Mouse (Mus musculus) liver (tissue): ENCODE measurements around the gene Rack1.
"Not testable (repeated sequence)": the region's sequence is repeated elsewhere in the genome, so short reads cannot be mapped to it uniquely, and the experiment has no call there.

ENCODE experiments used
- DNase-seq: peaks from one replicate; pipeline ENCODE4 v3.0.0-alpha.2; 2020; ENCODE audit warnings: mixed read lengths

Rack1 gene

DNA sequence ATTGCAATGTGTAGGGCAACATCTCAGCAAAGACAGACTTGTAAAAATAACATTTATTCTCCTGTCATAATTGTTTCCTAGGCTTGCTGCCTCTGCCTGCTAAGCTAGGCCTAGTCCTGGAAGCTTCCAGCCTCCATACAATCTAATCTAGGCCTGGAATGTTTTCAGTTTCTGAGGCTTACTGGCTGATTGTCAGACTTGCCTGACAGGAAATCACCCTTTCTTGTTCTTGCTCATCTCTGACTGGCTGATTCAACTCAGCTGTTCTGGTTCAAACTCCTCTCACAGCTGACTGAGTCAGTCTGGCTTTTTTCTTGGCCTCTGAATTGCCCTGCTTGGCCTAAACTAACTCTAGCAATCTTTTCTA is 20.2 kb downstream of the Rack1 start:
- no peak for DNase-seq

DNA sequence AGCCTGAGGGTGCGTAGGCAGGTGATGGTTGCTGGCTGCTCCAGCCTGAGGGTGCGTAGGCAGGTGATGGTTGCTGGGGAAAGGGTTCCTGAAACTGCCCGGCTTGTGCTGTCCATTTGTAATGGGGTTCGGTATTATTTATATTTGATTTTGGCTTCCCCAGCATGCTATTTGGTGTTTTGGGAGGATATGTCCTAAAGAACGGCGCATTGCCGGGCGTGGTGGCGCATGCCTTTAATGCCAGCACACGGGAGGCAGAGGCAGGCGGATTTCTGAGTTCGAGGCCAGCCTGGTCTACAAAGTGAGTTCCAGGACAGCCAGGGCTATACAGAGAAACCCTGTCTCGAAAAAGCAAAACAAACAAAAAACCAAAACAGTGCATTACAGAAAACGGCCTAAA is 21.2 kb downstream of the Rack1 start:
- not testable (repeated sequence) for DNase-seq

DNA sequence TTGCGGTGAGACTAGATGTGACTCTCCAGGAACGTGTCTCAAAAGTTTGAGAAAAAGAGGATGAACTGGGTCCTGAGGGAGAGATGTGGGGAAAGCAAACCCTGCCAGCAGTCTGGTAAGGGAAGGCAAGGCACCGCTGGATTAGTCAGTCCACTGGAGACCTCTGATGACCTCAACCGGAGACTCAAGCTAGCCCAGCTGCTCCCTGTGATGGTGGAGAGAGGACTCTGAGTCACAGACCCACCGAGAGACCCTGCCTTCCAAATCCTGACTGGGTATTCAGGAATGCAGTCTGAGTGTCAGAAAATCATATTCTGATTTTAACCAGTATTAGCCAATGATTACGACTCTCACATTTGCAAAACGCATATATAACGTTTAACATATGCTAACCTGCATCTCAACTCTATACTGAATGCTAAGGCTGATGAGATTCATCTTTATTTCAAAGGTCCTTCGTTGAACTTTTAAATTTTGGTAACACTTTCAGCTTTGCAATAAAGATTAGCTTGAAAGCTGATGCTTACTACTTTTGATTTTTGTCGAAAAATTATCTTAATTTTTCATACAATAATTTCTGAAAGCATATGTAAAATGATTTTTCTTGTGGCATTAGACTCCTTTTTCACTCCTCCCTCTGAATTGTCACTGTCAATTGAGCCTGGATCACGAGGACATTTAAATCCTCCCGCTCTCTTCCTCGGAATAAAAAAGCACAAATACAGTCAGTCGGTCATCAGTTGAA is 22.8 kb downstream of the Rack1 start:
- DNase-seq = no peak

DNA sequence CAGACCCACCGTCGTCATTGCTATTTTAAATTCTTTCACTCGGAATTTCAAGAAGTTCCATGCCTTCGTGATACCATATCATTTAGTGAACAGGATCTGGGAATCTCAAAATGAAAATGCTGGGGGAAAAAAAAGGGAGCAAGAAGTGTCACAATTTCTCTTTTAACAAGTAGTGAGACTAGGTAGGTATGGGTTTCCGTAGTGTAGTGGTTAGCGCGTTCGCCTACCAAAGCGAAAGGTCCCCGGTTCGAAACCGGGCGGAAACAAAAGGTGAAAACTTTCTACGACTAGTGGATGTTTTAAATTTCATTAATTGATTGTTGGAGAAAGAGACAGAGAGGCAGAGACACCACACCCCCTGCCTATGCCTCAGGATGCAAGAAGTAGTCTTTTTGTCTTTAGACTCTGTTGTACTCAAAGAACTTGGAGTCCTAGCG is 23.4 kb downstream of the Rack1 start:
- peak; percentile 87 for DNase-seq

DNA sequence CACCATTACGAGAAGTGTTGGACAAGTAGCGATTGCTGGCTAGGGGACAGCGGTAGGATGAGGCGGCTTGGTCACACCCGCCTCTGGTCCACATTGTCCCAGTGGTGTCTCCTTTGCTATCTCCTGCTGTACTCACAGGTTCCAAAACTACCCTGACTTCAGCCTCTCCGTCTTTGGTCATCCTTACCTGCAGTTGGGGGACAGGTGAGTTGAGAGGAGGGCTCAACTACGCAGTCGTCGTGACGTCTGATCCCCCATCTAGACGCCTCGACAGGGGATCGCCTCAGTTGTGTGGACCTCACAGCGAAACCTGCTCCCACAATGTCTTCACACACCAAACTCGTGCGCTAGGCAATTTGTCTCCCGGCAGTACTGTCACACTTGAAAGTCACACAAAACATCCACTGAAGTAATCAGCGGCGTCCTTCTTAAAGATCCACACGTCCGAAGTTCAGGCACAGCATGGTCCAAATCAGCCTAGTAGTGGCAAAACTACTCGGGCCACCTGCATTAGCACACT is 24.2 kb downstream of the Rack1 start:
- DNase-seq = no peak

DNA sequence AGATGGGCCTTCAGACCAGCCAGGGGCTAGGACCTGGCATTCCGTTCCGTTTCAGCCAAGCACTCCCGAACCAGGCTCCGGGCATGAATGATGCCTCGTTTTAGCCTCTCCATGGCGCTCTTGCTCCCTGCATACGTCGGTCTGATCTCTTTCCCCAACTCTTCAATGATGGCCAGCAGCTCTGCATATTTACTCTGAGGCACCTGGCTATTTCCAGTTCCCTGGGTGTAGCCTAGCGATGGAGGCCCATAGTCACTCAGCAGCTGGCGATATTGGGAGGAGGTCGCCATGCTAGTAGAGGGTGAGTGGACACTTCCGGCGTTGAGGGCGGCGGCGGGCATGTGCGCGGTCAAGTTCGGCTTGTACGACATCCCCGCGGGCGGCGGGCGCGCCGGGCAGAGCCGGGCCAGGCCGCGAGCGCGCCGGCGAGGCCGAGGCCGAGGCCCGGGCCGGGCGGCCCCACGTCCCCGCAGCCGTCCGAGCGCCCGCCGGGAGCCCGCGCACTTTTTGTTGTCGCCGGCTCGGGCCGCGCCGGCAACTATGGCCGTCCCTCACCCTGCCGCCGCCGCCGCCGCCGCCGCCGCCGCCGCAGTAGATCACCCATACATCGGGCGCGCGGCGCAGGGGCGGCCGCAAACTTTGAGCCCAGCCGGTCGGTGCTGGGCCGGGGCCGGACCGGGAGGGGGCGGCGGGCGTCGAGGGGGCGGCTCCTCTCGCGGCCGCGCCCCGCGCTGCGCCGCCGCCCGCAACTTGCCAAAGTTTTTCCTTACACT is 26.0 kb downstream of the Rack1 start, which contains the start of the genes Trim7 and Gm12184:
TSS of gene Trim7 (plus strand) at position 162 of the 773 bp plus-strand sequence.
TSS of gene Gm12184 (minus strand) at position 677 of the 773 bp plus-strand sequence.
- not testable (repeated sequence) for DNase-seq

DNA sequence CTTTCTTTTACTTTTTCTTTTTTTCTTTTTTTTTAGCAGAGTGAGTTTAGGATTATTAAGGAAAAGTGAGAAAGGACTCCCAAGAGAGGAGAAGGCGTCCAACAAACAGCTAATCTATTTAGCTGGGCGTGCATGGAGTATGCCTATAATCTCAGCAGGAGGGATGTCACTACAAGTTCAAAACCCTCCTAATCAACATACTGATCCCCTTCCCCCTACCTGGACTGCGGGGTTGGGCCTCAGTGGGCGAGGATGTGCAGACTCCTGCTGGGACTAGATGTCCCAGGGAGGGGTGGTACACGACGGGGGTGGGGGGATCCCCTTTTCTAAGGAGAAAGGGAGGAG is 26.6 kb downstream of the Rack1 start:
- no peak for DNase-seq

DNA sequence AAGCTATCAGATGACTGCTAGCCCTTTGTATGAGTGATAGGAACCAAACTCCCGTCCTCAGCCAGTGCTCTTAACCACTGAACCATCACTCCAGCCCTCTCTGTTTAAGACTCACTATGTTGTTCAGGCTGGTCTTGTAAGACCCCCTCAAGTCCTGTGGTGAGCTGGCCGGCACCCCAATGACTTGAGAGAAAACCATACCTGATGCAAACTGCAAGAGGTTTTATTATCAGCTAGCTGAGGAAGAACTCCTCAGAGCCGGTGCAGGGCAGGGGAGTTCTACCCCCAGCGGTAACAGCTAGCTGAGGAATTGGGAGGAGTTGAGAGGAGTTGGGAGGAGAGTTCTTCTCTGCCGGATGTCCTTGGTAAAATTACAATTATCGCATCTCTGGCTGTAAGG is 27.8 kb downstream of the Rack1 start:
- no peak for DNase-seq

DNA sequence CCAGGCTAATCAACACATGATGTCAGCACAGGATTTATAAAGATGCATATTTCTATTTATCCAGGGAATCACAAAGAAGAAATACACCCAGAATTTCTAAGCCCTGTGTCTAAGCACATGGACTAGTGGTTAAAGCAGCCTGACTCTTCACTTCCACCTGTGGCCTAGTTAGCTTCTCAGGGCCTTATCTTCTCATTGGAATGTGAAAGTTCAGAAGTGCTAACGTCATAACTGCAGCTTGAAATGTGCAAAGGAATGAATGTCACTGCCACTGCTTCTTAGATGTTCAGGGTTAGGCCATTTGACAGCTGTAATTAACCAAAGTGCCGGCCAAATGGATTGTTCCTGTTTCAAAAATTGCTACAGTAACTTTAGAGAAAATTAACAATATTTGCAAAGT is 30.1 kb downstream of the Rack1 start:
- DNase-seq = no peak

DNA sequence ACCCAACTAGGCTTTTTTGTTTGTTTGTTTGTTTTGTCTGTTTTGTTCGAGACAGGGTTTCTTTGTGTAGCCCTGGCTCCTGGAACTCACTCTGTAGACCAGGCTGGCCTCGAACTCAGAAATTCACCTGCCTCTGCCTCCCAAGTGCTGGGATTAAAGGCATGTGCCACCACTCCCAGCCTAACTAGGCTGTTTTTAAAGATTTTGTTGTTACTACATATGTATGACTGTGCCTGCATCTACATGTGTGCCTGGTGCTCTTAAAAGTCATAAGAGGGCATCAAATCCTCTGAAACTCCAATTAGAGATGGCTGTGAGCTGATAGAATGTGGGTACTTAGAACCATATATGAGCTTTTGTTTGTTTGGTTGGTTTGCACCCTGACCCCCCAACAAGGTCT is 31.1 kb downstream of the Rack1 start:
- no peak for DNase-seq

DNA sequence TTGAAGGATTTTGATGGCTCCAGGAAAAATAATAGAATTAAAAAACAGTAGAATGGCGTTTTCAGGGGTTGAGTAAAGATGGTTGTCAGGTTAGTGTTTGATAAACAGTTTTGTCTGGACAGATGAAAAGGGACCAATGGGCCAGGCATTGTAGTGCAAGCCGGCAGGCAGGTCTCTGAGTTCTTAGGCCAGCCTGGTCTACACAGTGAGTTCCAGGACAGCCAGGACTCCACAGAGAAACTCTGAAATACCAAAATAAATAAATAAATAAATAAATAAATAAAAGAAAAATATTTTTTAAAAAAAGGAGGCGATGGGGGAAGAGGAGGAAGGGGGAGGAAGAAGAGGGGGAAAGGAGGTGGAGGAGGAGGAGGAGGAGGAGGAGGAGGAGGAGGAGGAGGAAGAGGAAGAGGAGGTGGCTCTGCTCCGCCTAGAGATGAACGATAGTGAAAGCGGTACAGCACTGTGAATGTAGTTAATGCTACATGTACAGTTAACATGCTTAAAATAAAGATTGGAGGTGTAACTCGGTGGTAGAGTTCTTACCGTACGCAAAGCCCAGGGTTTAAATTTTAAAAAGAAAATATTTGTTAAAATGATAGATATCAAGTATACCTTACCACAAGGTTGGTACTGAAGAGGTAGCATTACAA is 33.1 kb downstream of the Rack1 start:
- peak; percentile 40 for DNase-seq

DNA sequence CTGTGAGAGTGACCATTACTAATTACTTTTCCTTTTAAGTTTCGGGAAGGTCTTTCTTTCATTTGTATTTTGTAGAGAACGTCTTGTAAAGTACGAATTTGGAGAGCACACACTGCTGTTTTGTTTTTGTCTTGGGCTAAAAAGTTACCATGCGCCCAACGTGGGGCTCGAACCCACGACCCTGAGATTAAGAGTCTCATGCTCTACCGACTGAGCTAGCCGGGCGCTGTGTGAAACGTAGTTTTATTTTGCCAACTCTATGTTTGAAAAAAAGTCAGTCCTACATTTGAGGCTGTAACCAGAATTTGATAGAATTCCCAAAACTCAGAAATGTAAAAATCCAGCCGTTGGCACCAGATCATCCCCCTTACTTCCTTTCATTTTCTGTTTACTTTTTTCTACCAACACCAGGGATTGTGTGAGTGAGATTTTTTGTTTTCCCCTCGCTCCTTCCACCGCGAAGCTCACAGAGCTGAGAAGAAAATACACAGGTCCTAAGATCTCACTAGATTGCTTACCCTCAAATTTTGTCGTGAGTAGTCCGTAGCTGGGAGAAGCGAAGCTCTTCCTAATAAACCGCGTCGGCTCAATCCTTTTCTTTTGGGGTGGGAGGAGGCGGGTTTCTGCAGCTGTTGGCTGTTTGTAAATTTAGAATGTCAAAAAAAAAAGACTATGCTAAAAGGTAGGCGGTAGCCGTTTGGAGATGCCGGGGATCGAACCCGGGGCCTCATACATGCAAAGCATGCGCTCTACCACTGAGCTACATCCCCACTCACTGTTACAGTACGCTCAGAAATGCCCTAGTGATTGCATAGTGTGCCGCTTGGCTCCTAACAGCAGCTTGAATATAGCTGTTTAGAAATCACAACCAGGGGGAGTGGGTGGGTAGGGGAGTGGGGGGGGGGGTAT is 33.9 kb downstream of the Rack1 start:
- peak; percentile 92 for DNase-seq

DNA sequence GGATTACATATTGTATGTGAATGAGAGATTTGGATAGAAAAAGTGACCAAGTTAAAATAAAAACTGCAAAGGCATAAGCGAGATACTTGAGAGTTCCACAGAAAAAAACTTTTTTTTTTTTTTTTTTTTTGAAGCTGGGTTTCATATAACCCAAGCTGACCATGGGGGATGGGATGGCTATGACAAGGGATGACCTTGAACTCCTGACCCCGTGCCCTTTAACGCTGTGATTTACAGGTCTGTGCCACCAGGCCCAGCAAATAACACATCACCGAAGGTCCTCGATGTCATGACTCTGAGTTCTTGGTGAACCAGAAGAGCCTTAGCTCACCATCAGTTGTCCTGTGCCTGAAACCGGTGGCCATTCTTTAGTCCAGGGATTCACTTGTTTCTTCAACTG is 35.8 kb downstream of the Rack1 start:
- DNase-seq = no peak

DNA sequence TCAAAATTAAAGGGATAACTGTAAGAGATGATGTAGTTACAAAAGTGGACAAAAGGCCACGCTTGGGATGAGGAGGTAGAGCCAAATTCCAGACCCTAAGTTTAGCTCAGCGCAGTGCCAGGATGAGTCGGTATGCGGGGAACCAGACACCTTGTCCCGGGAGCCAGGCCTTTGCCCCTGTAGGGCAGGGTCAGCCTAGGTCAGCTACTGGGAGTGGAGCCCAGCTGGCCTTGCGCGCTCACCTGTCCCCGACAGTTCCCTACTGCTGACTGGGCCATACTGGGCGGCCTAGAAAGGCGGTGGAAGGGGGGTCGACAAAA is 36.8 kb downstream of the Rack1 start:
- DNase-seq = no peak

DNA sequence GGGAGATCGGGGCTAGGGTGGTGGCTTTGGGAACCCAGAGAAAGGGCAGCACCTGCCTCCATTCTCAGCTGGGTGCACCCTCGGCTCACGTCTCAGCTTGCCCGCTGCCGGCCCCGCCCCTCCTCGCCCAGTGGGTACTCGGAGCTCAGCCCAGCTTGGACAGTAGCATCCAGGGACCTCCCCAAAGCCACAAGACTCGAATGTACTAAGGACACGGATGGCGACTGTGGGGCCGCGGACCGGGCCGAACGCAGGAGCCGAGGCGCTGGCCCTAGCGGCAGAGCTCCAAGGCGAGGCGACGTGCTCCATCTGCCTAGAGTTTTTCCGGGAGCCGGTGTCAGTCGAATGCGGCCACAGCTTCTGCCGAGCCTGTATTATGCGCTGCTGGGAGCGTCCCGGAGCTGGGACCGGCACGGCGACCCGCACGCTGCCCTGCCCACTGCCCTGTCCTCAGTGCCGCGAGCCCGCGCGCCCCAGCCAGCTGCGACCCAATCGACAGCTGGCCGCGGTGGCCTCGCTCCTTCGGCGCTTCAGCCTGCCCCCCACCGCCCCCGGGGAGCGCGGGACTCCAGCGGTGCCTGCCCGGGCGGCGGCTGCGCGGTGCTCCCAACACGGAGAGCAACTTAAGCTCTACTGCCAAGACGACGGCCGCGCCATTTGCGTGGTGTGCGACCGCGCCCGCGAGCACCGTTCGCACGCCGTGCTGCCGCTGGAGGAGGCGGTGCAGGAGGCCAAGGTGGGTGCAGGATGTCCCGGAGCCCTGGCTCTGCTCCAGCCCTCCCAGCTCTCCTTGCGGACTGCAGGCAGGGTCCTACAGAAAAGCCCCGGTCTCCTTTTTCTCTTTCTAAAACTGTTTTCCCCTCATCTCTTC is 37.4 kb downstream of the Rack1 start:
- DNase-seq = peak; percentile 52

DNA sequence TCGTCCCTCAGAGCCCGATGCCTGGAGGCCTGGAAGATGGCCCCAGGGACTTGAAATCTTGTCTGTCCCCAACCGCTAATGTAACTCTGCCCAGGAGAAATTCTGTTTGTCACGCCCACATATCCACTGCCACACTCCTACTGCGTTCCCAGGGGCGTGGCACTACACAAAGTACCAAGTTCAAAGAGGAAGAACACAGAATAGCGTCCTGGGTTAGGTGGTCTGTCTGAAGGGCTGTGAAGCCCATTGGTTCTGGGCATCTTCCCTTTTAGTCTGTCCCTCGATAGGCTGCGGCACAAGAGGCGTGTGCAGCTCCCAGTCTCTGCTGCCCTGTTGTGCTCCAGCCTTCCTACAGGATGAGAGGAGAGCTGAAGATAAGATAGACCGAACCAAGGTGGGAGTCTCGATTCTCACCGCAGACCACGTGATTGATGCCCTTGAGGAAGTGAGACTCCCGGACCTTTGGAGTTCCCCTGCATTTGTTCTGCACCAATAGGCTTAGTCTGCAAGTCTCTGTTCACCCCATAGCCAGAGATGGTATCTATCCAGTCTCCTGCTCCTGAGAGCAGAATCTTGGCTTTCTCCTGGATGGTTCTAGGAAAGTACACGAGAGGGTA is 38.2 kb downstream of the Rack1 start:
- DNase-seq = peak; percentile 38

DNA sequence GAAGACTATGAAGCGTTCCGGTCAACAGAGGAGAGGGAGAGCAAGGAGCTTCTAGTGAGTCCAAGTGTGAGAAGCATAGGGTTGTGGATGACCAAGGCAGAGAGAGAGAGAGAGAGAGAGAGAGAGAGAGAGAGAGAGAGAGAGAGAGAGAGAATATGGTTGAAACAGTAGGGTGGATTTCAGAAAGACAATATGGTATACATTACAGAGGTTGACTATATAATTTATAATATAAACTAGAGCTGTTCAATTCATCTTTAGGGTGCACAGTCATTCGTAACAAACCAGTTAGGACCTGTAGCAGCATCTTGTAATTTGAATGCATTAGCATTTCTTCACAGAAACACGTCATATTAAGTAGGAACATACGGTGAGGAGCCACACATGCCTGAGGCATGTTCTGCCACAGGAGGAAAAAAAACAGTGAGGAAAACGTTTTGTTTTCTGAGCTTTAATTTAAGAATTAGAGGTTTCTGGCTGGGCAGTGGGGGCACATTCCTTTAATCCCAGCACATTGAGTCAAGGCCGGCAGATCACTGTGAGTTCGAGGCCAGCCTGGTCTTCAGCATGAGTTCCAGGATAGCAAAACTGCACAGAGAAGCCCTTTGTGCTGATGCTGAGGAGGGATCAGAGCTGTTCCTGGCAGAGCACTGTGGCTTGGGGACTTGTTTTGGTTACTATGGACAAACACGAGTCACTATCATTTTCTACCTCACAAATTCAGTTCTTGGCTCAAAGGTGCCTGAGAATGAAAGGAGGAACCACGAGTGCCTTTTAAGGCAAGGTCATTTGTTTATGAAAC is 38.9 kb downstream of the Rack1 start:
- no peak for DNase-seq

DNA sequence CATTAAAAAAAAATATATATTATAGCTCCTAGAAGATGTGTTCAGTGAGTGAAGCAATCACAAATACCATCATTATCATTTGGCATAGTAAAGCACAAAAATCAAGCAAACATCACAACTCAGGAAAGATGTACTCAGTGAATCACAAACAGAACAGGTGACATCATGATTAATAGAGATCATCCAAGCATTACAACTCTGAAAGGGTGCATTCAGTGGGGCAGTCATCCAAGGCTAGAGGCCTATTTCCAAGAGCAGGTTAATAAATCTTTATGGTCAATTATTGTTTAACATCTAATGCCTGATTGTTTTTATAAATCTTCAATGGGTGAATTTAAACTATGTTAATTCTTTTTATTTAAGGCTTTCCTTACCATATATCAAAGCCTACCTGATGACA is 40.7 kb downstream of the Rack1 start:
- no peak for DNase-seq

DNA sequence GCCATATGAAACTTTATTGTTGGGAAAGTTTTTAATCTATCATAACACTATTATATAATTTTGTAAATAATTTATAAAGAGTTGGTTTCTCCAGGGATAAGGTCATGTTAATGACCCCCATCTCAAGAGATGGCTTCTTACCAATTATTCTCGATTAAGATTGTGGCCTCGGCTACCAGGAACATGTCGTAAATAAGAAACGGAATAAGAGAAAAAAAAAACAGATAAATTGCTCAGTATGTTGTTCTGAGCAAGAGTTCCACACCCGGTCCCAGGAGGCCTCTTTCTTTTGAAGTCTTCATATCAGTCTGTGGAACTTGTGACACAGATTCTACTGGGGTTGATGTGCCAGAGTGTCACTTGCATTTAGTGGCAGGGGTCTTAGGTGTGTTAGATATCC is 41.1 kb downstream of the Rack1 start:
- no peak for DNase-seq

DNA sequence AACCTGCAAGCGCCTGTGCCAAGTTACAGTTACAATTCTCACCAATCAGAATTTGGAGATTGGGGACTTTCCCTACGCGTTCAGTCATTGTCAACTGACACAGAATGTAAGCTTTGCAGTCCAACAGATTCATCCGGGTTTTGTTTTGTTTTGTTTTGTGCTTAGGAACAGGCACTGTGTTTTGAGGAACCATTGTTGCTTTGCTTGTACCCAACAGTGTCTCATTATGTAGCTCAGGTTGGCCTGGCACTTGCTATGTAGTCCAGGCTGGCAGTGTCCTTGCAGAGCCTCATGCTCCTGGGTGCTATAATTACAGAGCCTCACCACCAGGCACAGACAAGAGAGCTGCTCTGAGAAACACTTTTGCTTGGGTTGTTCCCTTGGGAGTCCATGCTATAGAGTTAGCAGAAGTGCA is 42.3 kb downstream of the Rack1 start:
- no peak for DNase-seq
